Mouse (Mus musculus): ENCODE data around the gene D430042O09Rik.

D430042O09Rik gene

DNA sequence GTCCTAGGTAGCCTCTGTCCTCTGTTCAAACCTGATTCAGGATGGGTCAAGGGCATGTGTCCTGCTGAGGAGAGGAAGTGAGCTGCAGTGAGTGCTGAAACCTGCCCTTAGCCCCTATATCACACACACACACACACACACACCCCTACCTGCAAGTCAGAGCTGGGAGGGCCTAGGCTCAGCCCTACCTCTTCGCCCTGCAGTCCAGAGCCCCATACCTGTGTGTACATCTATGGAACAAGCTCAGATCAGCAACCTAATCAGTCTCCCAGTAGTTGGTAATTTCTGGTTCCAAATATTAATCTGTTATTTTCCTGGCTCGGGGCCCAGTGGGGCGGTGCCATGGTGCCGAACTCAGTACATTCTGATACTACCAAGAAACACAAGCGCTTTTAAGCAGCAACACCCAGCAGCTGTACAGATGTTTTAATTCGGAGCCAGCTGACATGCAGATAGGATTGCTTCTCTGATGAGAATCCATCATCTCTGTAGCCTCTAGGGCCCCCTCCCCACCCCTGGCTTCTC is 166.3 kb downstream of the D430042O09Rik start:
- DNase-seq (ENCODE audit: low spot score) = no peak

DNA sequence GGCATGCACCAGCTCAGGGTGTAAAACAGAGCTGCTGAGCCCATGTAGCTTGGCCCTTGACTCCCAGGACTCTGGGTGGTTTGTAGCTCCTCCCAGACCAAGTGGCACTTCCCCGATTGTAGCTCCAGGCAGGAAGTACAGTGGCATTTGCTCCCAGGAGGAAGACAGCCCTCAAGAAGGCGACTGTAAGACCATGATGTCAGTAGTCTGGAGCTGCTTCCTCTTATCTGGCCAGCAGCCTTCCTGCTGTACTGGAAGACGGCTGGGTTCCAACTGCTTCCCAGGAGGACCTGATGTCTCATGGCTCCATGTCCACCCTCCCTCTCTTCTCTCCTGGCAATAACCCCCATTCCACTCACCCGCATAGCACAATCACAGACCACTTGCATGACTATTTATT is 170.4 kb downstream of the D430042O09Rik start:
- DNase-seq (ENCODE audit: low spot score) = no peak

- DNase-seq (ENCODE audit: low spot score) = no peak
Measured at GRCm38 (mm10) chr7:125883232-125883631, 175.5 kb downstream of the D430042O09Rik start.

DNA sequence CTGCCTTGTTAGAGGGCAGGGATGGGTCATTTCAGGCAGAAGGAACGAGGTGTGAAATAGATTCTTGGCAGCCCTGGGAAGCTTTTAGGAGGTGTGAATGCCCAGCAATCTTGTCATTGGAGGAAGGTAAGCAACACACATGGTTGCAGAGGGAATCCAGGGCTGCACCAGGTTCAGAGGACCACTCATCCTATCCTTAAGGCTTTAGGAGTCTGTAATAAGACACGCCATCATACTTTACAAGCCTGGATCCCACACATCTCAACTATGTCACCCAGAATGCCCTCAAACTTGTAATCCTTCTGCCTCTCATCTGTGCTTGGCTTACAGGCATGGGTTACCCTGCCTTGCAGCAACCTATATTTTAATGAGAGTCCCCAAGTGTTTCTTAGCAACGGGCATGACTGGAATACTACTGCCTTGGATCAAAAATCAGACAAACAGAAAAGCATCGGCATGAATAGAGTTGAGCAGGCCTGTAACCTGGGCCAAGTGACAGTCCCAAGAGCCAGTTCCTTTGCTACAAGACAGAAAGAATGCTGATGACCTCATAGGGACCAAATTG is 178.5 kb downstream of the D430042O09Rik start:
- DNase-seq (ENCODE audit: low spot score) = no peak

DNA sequence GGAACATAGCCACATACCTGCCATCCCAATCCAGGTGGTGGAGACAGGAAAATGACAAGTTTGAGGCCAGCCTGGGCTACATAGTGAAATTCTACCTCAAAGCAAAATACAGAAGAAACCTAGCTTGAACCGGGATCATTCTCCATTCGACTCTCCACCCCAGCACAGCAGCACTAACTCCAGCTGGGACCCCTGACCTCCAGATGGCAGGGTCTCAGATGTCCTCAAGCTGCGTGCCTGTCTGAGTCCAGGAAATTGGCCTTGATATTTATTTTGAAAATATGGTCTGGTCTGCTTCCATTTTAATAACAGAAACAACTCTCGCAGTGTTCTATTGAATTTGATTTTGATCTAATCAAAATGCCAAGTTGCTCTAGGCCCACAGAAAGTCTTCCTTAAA is 179.4 kb downstream of the D430042O09Rik start:
- no peak for DNase-seq (ENCODE audit: low spot score)

DNA sequence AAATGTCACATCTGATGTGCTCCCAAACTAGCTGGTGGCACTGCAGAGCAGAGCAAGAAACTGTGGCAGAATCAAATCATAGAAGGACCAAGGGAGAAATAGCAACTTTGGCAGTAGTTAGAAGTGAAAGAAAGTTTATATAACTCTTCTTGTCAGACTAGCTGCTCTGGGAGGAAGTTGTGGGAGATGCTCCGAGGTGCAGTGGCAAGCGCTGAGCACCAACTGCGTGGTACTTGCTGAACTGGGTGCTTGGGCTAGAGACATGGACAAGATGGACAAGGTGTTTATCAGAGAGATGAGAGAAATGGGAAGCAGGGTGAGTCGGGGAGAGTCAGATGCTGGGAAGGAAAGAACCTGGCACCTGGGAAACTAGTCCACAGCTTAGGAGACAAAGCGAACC is 180.1 kb downstream of the D430042O09Rik start:
- no peak for DNase-seq (ENCODE audit: low spot score)

GRCm38 (mm10) chr7:125888373-125888772 is 180.7 kb downstream of the D430042O09Rik start:
- DNase-seq (ENCODE audit: low spot score) = peak; percentile 51

GRCm38 (mm10) chr7:125893621-125894020 is 185.9 kb downstream of the D430042O09Rik start:
- DNase-seq (ENCODE audit: low spot score) = no peak

DNA sequence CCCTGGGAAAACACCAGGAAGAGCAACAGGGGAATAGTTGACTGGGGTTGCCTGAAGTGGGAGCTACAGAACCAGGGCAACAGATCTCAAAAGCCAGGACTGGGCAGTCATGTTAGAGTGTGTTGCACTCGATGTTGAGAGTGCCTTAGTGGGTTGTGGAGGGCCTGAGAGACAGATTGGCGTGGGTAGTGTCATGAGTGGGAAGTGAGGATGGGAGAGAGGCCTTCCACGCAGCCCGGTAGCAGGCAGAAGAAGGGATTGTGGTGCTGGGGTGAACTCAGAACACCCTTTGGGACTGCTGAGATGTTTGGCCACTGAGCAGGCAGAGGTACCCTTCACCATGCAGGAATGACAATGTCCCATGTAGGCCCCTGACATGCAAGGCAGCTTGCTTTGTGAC is 189.4 kb downstream of the D430042O09Rik start:
- DNase-seq (ENCODE audit: low spot score) = no peak

DNA sequence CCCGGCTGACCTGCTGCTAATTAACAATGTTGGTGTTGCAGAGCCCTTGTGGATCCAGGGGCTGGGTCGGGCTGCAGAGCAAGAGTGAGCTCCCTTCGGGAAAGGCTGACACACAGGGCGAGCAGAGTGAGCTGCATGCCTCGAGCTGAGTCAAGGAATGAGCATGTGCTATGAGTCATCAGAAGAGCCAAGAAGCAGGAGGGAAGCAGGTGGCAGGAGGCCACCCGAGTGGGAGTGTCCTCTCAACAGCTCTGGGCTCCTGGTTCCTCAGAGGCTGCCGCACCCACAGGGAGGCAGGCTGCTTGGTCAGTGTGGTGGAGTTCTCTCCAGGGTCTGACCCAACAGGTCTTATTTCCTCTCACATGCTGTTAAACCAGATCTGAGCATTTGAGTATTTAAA is 191.3 kb downstream of the D430042O09Rik start:
- DNase-seq (ENCODE audit: low spot score) = peak; percentile 39

DNA sequence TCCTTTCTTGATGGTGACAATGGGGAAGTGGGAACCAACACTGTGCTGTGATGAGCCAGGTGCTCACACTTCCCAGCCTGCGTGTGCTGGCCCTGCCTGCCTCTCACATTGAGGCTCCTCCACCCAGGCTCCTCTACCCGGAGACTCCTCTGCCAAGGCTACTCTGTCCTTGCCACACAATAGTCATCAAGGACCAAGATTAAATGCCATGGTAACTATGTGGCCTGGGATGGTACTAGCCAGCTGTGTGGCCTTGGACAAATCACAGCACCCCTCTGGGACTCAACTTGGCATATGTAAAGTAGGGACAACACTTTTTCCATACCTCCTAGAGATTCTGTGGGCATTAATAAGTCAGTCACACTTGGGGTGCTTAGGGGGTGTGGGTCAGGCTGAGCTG is 192.2 kb downstream of the D430042O09Rik start:
- DNase-seq (ENCODE audit: low spot score) = no peak

DNA sequence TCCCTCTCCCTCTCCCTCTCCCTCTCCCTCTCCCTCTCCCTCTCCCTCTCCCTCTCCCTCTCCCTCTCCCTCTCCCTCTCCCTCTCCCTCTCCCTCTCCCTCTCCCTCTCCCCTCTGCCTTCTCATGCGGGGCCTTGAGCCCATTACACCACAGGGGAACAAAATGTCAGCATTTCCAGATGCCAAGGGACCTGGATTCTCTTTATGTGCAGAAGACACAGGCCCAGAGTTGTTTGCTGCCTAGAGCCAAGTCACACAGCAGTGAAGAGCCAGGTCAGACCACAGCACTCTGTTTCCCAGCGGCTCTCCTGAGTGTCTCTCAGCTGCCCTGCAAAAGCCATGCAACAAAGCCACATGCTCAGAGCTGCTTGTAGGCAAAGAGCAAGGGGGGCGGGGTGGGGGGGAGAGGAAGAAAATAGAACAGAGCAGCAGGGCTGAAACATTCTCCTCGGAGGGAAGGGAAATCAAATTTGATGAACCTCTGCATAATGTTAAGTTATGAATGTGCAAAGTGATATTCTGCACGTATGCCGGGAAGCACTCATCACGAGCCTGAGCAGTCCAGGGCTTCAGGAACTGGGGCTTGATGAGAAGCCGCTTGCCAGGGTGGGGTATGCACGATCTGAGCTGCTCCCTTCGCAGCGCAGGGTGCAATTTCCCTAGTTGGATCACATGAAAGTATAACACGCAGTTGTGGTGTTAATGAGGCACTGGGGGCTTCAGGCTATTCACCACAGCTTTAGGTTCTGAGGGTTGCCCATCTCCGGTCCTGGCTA is 192.9 kb downstream of the D430042O09Rik start:
- DNase-seq (ENCODE audit: low spot score) = no peak

DNA sequence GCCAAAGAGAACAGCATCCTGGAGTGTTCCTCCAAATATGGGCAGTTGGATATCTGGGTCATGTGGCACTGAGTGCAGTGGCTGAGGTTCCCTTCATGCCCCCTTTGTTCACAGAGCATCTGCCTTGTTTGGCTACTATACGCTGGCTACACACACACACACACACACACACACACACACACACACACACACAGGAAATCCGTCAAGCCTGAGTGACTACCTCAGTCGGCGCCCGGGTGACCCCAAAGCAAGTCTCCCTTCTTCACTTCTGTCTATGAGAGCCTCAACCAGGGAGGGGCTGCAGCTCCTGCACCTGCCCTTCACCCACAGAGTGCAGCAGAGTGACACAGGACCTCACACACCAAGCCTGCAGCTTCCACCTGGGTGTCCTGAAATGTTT is 213.1 kb downstream of the D430042O09Rik start:
- no peak for DNase-seq (ENCODE audit: low spot score)

DNA sequence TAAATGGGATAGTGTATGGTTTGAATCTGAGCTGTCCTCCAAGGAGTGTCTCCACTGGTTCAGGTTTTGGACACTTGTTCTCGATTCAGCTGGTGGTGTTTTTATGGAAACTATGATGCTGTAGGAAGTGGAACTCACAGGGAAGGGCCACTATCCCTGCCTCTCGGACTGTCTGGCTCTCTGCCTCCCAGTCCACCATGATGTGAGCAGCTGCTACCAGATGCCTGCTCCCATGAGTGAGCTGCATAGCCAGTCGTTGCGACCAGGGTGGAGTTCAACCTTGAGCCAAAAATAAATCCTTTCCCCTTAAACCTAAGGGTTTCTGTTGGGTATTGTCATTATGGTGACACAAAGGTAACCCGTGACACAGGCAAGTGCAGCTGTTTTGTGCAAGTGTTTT is 216.4 kb downstream of the D430042O09Rik start:
- no peak for DNase-seq (ENCODE audit: low spot score)
